Mouse (Mus musculus): ENCODE measurements around the gene Fam131a. TPM values are rescaled to one million over a fixed set of nuclear protein-coding genes. Genes with fewer than 3 reads are reported as not detected.
A peak's percentile ranks its signal among the peaks of the same experiment; 100 is the strongest.

The Fam131a gene
- polyA plus RNA-seq, 1 experiment from 2014 or later = 2.6 TPM

- H3K9ac ChIP-seq = no peak overlapping the region
- no peaks in the 10 kb centered on the region for H3K9me3 ChIP-seq (replicated peaks)
- H3K4me3 ChIP-seq = no peak overlapping the region
- ATAC-seq = no peak
- no peak overlapping the region for H3K4me2 ChIP-seq
- no peaks in the 10 kb centered on the region for H3K27me3 ChIP-seq (replicated peaks)
- WGBS (ENCODE audit: insufficient replicate concordance) = 59% methylated on average over 4 of the region's 4 CpGs
- H3K36me3 ChIP-seq = peaks cover 77% of the 10 kb centered on the region
- peaks cover 96% of the 10 kb centered on the region for H3K4me1 ChIP-seq
- peak overlapping the region; percentile 52 for H3K27ac ChIP-seq
Measured at GRCm38 (mm10) chr16:20710810-20711209, 17.8 kb downstream of the Fam131a start.

GRCm38 (mm10) chr16:20712190-20712589 lies 19.1 kb downstream of the Fam131a start:
- H3K9me3 ChIP-seq (replicated peaks) = no peaks in the 10 kb centered on the region
- no peaks in the 10 kb centered on the region for H3K27me3 ChIP-seq (replicated peaks)
- H3K4me3 ChIP-seq = no peak overlapping the region
- WGBS (ENCODE audit: insufficient replicate concordance) = 73% methylated on average over 9 of the region's 9 CpGs
- peaks cover 64% of the 10 kb centered on the region for H3K36me3 ChIP-seq
- peak overlapping the region; percentile 84; the same call in 1 of the 2 replicates for H3K9ac ChIP-seq
- peak overlapping the region; percentile 91 for H3K27ac ChIP-seq
- peak overlapping the region; percentile 97 for H3K4me2 ChIP-seq
- peaks cover 95% of the 10 kb centered on the region for H3K4me1 ChIP-seq
- no peak for ATAC-seq

- Histone ChIP-seq H3K4me1 (peaks cover 90% of the 10 kb centered on the region), H3K36me3 (peaks cover 58% of the 10 kb centered on the region), H3K27me3 (replicated peaks) (no peaks in the 10 kb centered on the region), H3K4me2 (peak overlapping the region; percentile 97), H3K9me3 (replicated peaks) (no peaks in the 10 kb centered on the region), H3K4me3 (peak overlapping the region; percentile 74), H3K27ac (peak overlapping the region; percentile 91), H3K9ac (peak overlapping the region; percentile 84)
- 28% methylated on average over 7 of the region's 7 CpGs for WGBS (ENCODE audit: insufficient replicate concordance)
- peak; percentile 46 for ATAC-seq
Measured at GRCm38 (mm10) chr16:20712889-20713288, 19.8 kb downstream of the Fam131a start.

- WGBS (ENCODE audit: insufficient replicate concordance) = 53% methylated on average over 11 of the region's 11 CpGs
- ATAC-seq = no peak
- Histone ChIP-seq H3K9ac (peak overlapping the region; percentile 84), H3K4me1 (peaks cover 84% of the 10 kb centered on the region), H3K4me3 (peak overlapping the region; percentile 74), H3K36me3 (peaks cover 41% of the 10 kb centered on the region), H3K27ac (peak overlapping the region; percentile 91), H3K27me3 (replicated peaks) (no peaks in the 10 kb centered on the region), H3K4me2 (peak overlapping the region; percentile 97), H3K9me3 (replicated peaks) (no peaks in the 10 kb centered on the region)
Measured at GRCm38 (mm10) chr16:20714307-20715080, 21.5 kb downstream of the Fam131a start.

- peak overlapping the region; percentile 74 for H3K4me3 ChIP-seq
- peaks cover 77% of the 10 kb centered on the region for H3K4me1 ChIP-seq
- H3K9me3 ChIP-seq (replicated peaks) = no peaks in the 10 kb centered on the region
- H3K27me3 ChIP-seq (replicated peaks) = no peaks in the 10 kb centered on the region
- H3K27ac ChIP-seq = peak overlapping the region; percentile 91
- peaks cover 41% of the 10 kb centered on the region for H3K36me3 ChIP-seq
- H3K4me2 ChIP-seq = peak overlapping the region; percentile 97
- WGBS (ENCODE audit: insufficient replicate concordance) = 60% methylated on average over 2 of the region's 2 CpGs
- peak overlapping the region; percentile 84 for H3K9ac ChIP-seq
- ATAC-seq = no peak
Measured at GRCm38 (mm10) chr16:20715161-20715560, 22.1 kb downstream of the Fam131a start.

GRCm38 (mm10) chr16:20715566-20715965 lies 22.5 kb downstream of the Fam131a start:
- no peaks in the 10 kb centered on the region for H3K9me3 ChIP-seq (replicated peaks)
- H3K4me2 ChIP-seq = peak overlapping the region; percentile 97
- no peak for ATAC-seq
- H3K9ac ChIP-seq = peak overlapping the region; percentile 84
- peaks cover 73% of the 10 kb centered on the region for H3K4me1 ChIP-seq
- no peaks in the 10 kb centered on the region for H3K27me3 ChIP-seq (replicated peaks)
- peak overlapping the region; percentile 91 for H3K27ac ChIP-seq
- peak overlapping the region; percentile 74 for H3K4me3 ChIP-seq
- 4% methylated on average over 12 of the region's 12 CpGs for WGBS (ENCODE audit: insufficient replicate concordance)
- H3K36me3 ChIP-seq = peaks cover 41% of the 10 kb centered on the region

GRCm38 (mm10) chr16:20715976-20716840 lies 23.2 kb downstream of the Fam131a start:
- no peaks in the 10 kb centered on the region for H3K27me3 ChIP-seq (replicated peaks)
- peaks cover 41% of the 10 kb centered on the region for H3K36me3 ChIP-seq
- WGBS (ENCODE audit: insufficient replicate concordance) = under 1% methylated on average over 67 of the region's 68 CpGs
- peak overlapping the region; percentile 84 for H3K9ac ChIP-seq
- no peaks in the 10 kb centered on the region for H3K9me3 ChIP-seq (replicated peaks)
- peak overlapping the region; percentile 97 for H3K4me2 ChIP-seq
- H3K4me1 ChIP-seq = peaks cover 67% of the 10 kb centered on the region
- ATAC-seq = peak; percentile 65
- H3K4me3 ChIP-seq = peak overlapping the region; percentile 74
- peak overlapping the region; percentile 91 for H3K27ac ChIP-seq

GRCm38 (mm10) chr16:20716841-20717180 lies 23.8 kb downstream of the Fam131a start:
- 4% methylated on average over 8 of the region's 8 CpGs for WGBS (ENCODE audit: insufficient replicate concordance)
- Histone ChIP-seq H3K27me3 (replicated peaks) (no peaks in the 10 kb centered on the region), H3K36me3 (peaks cover 41% of the 10 kb centered on the region), H3K27ac (peak overlapping the region; percentile 91), H3K4me1 (peaks cover 61% of the 10 kb centered on the region), H3K4me2 (peak overlapping the region; percentile 97), H3K4me3 (peak overlapping the region; percentile 74), H3K9ac (peak overlapping the region; percentile 84), H3K9me3 (replicated peaks) (no peaks in the 10 kb centered on the region)
- ATAC-seq = peak; percentile 13

- Histone ChIP-seq H3K27ac (peak within 1 kb of the TSS; percentile 91), H3K4me2 (peak within 1 kb of the TSS; percentile 97), H3K36me3 (peaks cover 41% of the 10 kb centered on the region), H3K27me3 (replicated peaks) (no peaks in the 10 kb centered on the region), H3K4me1 (peaks cover 55% of the 10 kb centered on the region), H3K9me3 (replicated peaks) (no peaks in the 10 kb centered on the region), H3K9ac (peak within 1 kb of the TSS; percentile 84), H3K4me3 (peak within 1 kb of the TSS; percentile 74)
- peak; percentile 85 for ATAC-seq
- under 1% methylated on average over 62 of the region's 62 CpGs for WGBS (ENCODE audit: insufficient replicate concordance)
Measured at GRCm38 (mm10) chr16:20717181-20717977, 24.3 kb downstream of the Fam131a start, which contains the start of the genes Polr2h and Clcn2. TSS of gene Polr2h (plus strand) at chr16:20717665. TSS of gene Clcn2 (minus strand) at chr16:20717746.

GRCm38 (mm10) chr16:20717978-20718670 lies 25.1 kb downstream of the Fam131a start:
- Histone ChIP-seq H3K36me3 (peaks cover 38% of the 10 kb centered on the region), H3K9ac (peak overlapping the region; percentile 84), H3K27ac (peak overlapping the region; percentile 91), H3K9me3 (replicated peaks) (no peaks in the 10 kb centered on the region), H3K4me3 (peak overlapping the region; percentile 74), H3K4me1 (peaks cover 48% of the 10 kb centered on the region), H3K27me3 (replicated peaks) (no peaks in the 10 kb centered on the region), H3K4me2 (peak overlapping the region; percentile 97)
- 2% methylated on average over 18 of the region's 18 CpGs for WGBS (ENCODE audit: insufficient replicate concordance)
- ATAC-seq = peak; percentile 28

- Histone ChIP-seq H3K27me3 (replicated peaks) (peaks cover 17% of the 10 kb centered on the region), H3K4me1 (peaks cover 13% of the 10 kb centered on the region), H3K9me3 (replicated peaks) (no peaks in the 10 kb centered on the region), H3K4me3 (no peak overlapping the region), H3K9ac (no peak overlapping the region), H3K27ac (no peak overlapping the region), H3K4me2 (no peak overlapping the region), H3K36me3 (peaks cover 31% of the 10 kb centered on the region)
- 71% methylated on average over 10 of the region's 10 CpGs for WGBS (ENCODE audit: insufficient replicate concordance)
- ATAC-seq = no peak
Measured at GRCm38 (mm10) chr16:20721808-20722207, 28.8 kb downstream of the Fam131a start.
